9 mouse cellular contexts compared by ENCODE assay signal in the genomic region with DNA sequence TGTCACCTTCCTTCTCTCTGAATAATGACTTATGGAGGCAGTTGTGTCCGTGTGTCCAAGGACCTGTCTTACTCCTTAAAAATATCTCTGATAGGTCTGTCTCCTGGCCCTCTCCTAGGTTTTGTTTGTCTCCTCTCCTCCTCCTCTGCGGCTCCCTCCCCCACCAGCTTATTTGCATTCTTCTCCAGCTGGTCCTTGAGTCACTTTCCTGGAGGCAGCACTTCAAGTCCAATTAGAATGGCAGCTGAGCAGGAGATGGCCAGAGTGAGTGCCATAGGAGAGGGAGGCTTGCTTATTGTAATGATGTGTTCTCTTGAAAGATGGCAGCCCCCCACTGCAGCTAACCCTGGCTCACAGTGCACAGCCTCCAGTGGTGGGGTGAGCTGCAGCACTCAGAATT. TPM values are rescaled to one million over a fixed set of nuclear protein-coding genes. Genes with fewer than 3 reads are reported as not detected.
DNase-seq lines count a peak whose midpoint lies in the region; ATAC-seq and TF ChIP-seq lines count a peak whose summit lies in the region.
"Had no signal": no experiment of that assay in that cellular context is flagged by ENCODE, and none has a peak within 500 bp of the region (broad histone marks: within the 10 kb centered on the region; RNA-seq: fewer than 3 reads in every experiment).

No protein-coding gene starts in this region.

- no peak overlapping the region for H3K4me2 ChIP-seq in intestine, embryonic 14.5 days (ENCODE audit: low read length)
- no peak overlapping the region for H3K4me2 ChIP-seq in intestine, postnatal 0 days (replicated peaks; ENCODE audit: low read depth)
- no peak overlapping the region for H3K4me2 ChIP-seq in forebrain, embryonic 13.5 days
- H3K4me2 ChIP-seq in midbrain, postnatal 0 days (ENCODE audit: low read depth, low read length, poor library complexity, severe bottlenecking) = no peak overlapping the region
- H3K4me2 ChIP-seq in heart, embryonic 11.5 days = no peak overlapping the region
- H3K4me2 ChIP-seq: lung, embryonic 15.5 days had no signal

- 22% methylated on average over 2 of the region's 2 CpGs for WGBS in intestine, embryonic 14.5 days
- WGBS in intestine, postnatal 0 days = 38% methylated on average over 2 of the region's 2 CpGs
- 6% methylated on average over 2 of the region's 2 CpGs for WGBS in forebrain, embryonic 13.5 days
- 18% methylated on average over 2 of the region's 2 CpGs for WGBS in midbrain, postnatal 0 days
- WGBS in heart, embryonic 11.5 days (ENCODE audit: insufficient replicate concordance) = 10% methylated on average over 2 of the region's 2 CpGs

- ATAC-seq in intestine, embryonic 14.5 days (replicated peaks; ENCODE audit: low FRiP score, low TSS enrichment, low read depth) = no peak
- ATAC-seq in intestine, postnatal 0 days = no peak
- ATAC-seq in forebrain, embryonic 13.5 days = peak; percentile 87
- ATAC-seq in midbrain, postnatal 0 days (ENCODE audit: low FRiP score) = peak; percentile 69
- ATAC-seq in heart, embryonic 11.5 days (replicated peaks; ENCODE audit: insufficient number of reproducible peaks, low FRiP score, low TSS enrichment) = no peak

- H3K4me1 ChIP-seq in intestine, embryonic 14.5 days (replicated peaks; ENCODE audit: control insufficient read depth, insufficient read depth, low read length) = peaks cover 4% of the 10 kb centered on the region; the same call in 1 of the 2 replicates
- H3K4me1 ChIP-seq in intestine, postnatal 0 days (replicated peaks; ENCODE audit: control insufficient read depth, insufficient read depth, low read length) = no peaks in the 10 kb centered on the region
- peaks cover 29% of the 10 kb centered on the region for H3K4me1 ChIP-seq in forebrain, embryonic 13.5 days
- H3K4me1 ChIP-seq in midbrain, postnatal 0 days (ENCODE audit: insufficient read depth, low read length) = 0 out of 2 replicates have a peak, but pooled peaks cover 7% of the 10 kb centered on the region
- H3K4me1 ChIP-seq in heart, embryonic 11.5 days (ENCODE audit: control insufficient read depth, insufficient read depth, low read length) = peaks cover 16% of the 10 kb centered on the region

- H3K27me3 ChIP-seq in intestine, embryonic 14.5 days (replicated peaks; ENCODE audit: control insufficient read depth, insufficient read depth, low read length) = no peaks in the 10 kb centered on the region
- no peaks in the 10 kb centered on the region for H3K27me3 ChIP-seq in intestine, postnatal 0 days (replicated peaks; ENCODE audit: control insufficient read depth, insufficient read depth, low read length)
- no peaks in the 10 kb centered on the region for H3K27me3 ChIP-seq in forebrain, embryonic 13.5 days
- no peaks in the 10 kb centered on the region for H3K27me3 ChIP-seq in midbrain, postnatal 0 days (ENCODE audit: insufficient read depth, low read length)
- no peaks in the 10 kb centered on the region for H3K27me3 ChIP-seq in heart, embryonic 11.5 days (ENCODE audit: control insufficient read depth, insufficient read depth, low read length)
- H3K27me3 ChIP-seq: lung, embryonic 15.5 days had no signal

- H3K9me3 ChIP-seq in intestine, embryonic 14.5 days (ENCODE audit: control insufficient read depth, low read length) = no peaks in the 10 kb centered on the region
- H3K9me3 ChIP-seq in intestine, postnatal 0 days (ENCODE audit: control insufficient read depth) = no peaks in the 10 kb centered on the region
- H3K9me3 ChIP-seq in forebrain, embryonic 13.5 days (replicated peaks) = no peaks in the 10 kb centered on the region
- no peaks in the 10 kb centered on the region for H3K9me3 ChIP-seq in midbrain, postnatal 0 days (ENCODE audit: low read length)
- H3K9me3 ChIP-seq in heart, embryonic 11.5 days (replicated peaks; ENCODE audit: control insufficient read depth, low read length) = no peaks in the 10 kb centered on the region
- H3K9me3 ChIP-seq: lung, embryonic 15.5 days had no signal

- no peaks in the 10 kb centered on the region; the same call in 1 of the 2 replicates for H3K36me3 ChIP-seq in intestine, embryonic 14.5 days (ENCODE audit: control insufficient read depth, insufficient read depth, low read length)
- H3K36me3 ChIP-seq in intestine, postnatal 0 days (ENCODE audit: control insufficient read depth, insufficient read depth) = 0 out of 2 replicates have a peak, but pooled peaks cover 4% of the 10 kb centered on the region
- no peaks in the 10 kb centered on the region for H3K36me3 ChIP-seq in forebrain, embryonic 13.5 days (ENCODE audit: poor library complexity, severe bottlenecking)
- H3K36me3 ChIP-seq in midbrain, postnatal 0 days (ENCODE audit: insufficient read depth, low read length) = no peaks in the 10 kb centered on the region
- H3K36me3 ChIP-seq in heart, embryonic 11.5 days (ENCODE audit: control insufficient read depth, insufficient read depth, low read length) = no peaks in the 10 kb centered on the region
- H3K36me3 ChIP-seq: lung, embryonic 15.5 days had no signal

- H3K4me3 ChIP-seq in intestine, embryonic 14.5 days (ENCODE audit: low read depth, low read length) = no peak overlapping the region
- H3K4me3 ChIP-seq in intestine, postnatal 0 days (ENCODE audit: low read depth, low read length) = no peak overlapping the region
- H3K4me3 ChIP-seq in forebrain, embryonic 13.5 days = no peak overlapping the region
- H3K4me3 ChIP-seq in midbrain, postnatal 0 days (ENCODE audit: low read depth, low read length) = no peak overlapping the region
- H3K4me3 ChIP-seq in heart, embryonic 11.5 days (ENCODE audit: low read depth, low read length) = no peak overlapping the region
- H3K4me3 ChIP-seq: lung, embryonic 15.5 days had no signal

- peak; percentile 50 for DNase-seq in intestine, embryonic 14.5 days (ENCODE audit: low spot score)
- DNase-seq in left cerebral cortex, postnatal 14 days (ENCODE audit: low spot score in 2 of 2) = peak; percentile 56 to 72
- peak; percentile 67 for DNase-seq in midbrain, postnatal 0 days (ENCODE audit: low spot score)
- no peak for DNase-seq in heart, postnatal 14 days
- no peak for DNase-seq in T-cell, adult 2 months (ENCODE audit: low spot score)

- TF ChIP-seq CTCF in intestine, postnatal 0 days (IDR thresholded peaks at IDR 0.05; ENCODE audit: low read depth) = no peak
- TF ChIP-seq CTCF in midbrain, postnatal 0 days (IDR thresholded peaks at IDR 0.05) = no peak

- no peak overlapping the region for H3K9ac ChIP-seq in intestine, embryonic 14.5 days (ENCODE audit: low read length)
- H3K9ac ChIP-seq in intestine, postnatal 0 days (ENCODE audit: low read depth, low read length) = no peak overlapping the region
- H3K9ac ChIP-seq in forebrain, embryonic 13.5 days = no peak overlapping the region
- H3K9ac ChIP-seq in midbrain, postnatal 0 days (replicated peaks; ENCODE audit: low read length, poor library complexity, severe bottlenecking) = no peak overlapping the region
- H3K9ac ChIP-seq in heart, embryonic 11.5 days (ENCODE audit: low read depth, low read length) = no peak overlapping the region
- H3K9ac ChIP-seq: lung, embryonic 15.5 days had no signal

- intact Hi-C loops in left cerebral cortex, postnatal 14 days (cut with DNase I) = no loop called here
- intact Hi-C loops in heart, postnatal 14 days (cut with DNase I) = no loop called here

- no peak overlapping the region for H3K27ac ChIP-seq in intestine, embryonic 14.5 days (ENCODE audit: low read depth)
- H3K27ac ChIP-seq in intestine, postnatal 0 days (ENCODE audit: low read depth, low read length) = no peak overlapping the region
- H3K27ac ChIP-seq in forebrain, embryonic 13.5 days = peak overlapping the region; percentile 65
- H3K27ac ChIP-seq in midbrain, postnatal 0 days (ENCODE audit: low read depth, low read length) = no peak overlapping the region; the same call in 1 of the 2 replicates
- no peak overlapping the region for H3K27ac ChIP-seq in heart, embryonic 11.5 days (ENCODE audit: low read depth, low read length)
- H3K27ac ChIP-seq: lung, embryonic 15.5 days had no signal

RNA-seq across cellular contexts. Expression of gene Hbp1, which starts 54.4 kb away (rescaled TPM):
- 111 and 112 TPM in 2 replicates for polyA plus RNA-seq in intestine, embryonic 14.5 days (2014; fragmentation: Nextera tagmentation; extraction: Ambion mirVana)
- polyA plus RNA-seq in intestine, postnatal 0 days (2015; fragmentation: Nextera tagmentation; extraction: Ambion mirVana) = 63.3 and 68.0 TPM in 2 replicates
- polyA plus RNA-seq in forebrain, embryonic 13.5 days (2015; fragmentation: Nextera tagmentation; extraction: Ambion mirVana) = 85.8 and 86.8 TPM in 2 replicates
- total RNA-seq in left cerebral cortex, postnatal 14 days (2021) = 10 to 100 TPM; 19.1 to 19.3 TPM
- total RNA-seq in midbrain, postnatal 0 days (2014; rRNA removed) = 34.4 and 39.8 TPM in 2 replicates
- polyA plus RNA-seq in midbrain, postnatal 0 days (2015; fragmentation: Nextera tagmentation; extraction: Ambion mirVana) = 25.4 and 25.6 TPM in 2 replicates
- total RNA-seq in heart, postnatal 14 days (2021) = 10 to 100 TPM; 83.7 to 87.2 TPM
- 85.3 and 95.1 TPM in 2 replicates for polyA plus RNA-seq in heart, embryonic 11.5 days (2014; fragmentation: Nextera tagmentation; extraction: Ambion mirVana)

Comparison
In these comparisons a context has a peak if more than half of its experiments do, and no peak if none do; other contexts are left out.
1. ATAC-seq: peak in forebrain, embryonic 13.5 days (single experiment) and midbrain, postnatal 0 days (single experiment); none in intestine, embryonic 14.5 days (single experiment), intestine, postnatal 0 days (single experiment) and heart, embryonic 11.5 days (single experiment).
2. DNase-seq: peak in intestine, embryonic 14.5 days (single experiment), left cerebral cortex, postnatal 14 days (2 of 2) and midbrain, postnatal 0 days (single experiment); none in heart, postnatal 14 days (0 of 2) and T-cell, adult 2 months (single experiment).